Comparison of ENCODE assay signal across 10 mouse cellular contexts in genomic region chr7:114171354-114172097, GRCm38 (mm10). TPM values are rescaled to one million over a fixed set of nuclear protein-coding genes. Genes with fewer than 3 reads are reported as not detected.
A peak's percentile ranks its signal among the peaks of the same experiment; 100 is the strongest.
DNase-seq lines count a peak whose midpoint lies in the region; ATAC-seq and TF ChIP-seq lines count a peak whose summit lies in the region.
"Had no signal": no experiment of that assay in that cellular context is flagged by ENCODE, and none has a peak within 500 bp of the region (broad histone marks: within the 10 kb centered on the region; RNA-seq: fewer than 3 reads in every experiment).

No protein-coding gene starts in this region.

- no peak overlapping the region for H3K9ac ChIP-seq in intestine, embryonic 14.5 days (ENCODE audit: low read length)
- H3K9ac ChIP-seq in intestine, postnatal 0 days (ENCODE audit: low read depth, low read length), result no peak overlapping the region
- no peak overlapping the region for H3K9ac ChIP-seq in stomach, embryonic 14.5 days (replicated peaks; ENCODE audit: low read depth, low read length)
- no peak overlapping the region for H3K9ac ChIP-seq in midbrain, postnatal 0 days (replicated peaks; ENCODE audit: low read length, poor library complexity, severe bottlenecking)
- H3K9ac ChIP-seq: neural tube, embryonic 13.5 days had no signal

- H3K9me3 ChIP-seq in intestine, embryonic 14.5 days (ENCODE audit: control insufficient read depth, low read length), result no peaks in the 10 kb centered on the region
- H3K9me3 ChIP-seq in intestine, postnatal 0 days (ENCODE audit: control insufficient read depth), result no peaks in the 10 kb centered on the region
- H3K9me3 ChIP-seq in stomach, embryonic 14.5 days (ENCODE audit: control insufficient read depth, low read depth, low read length), result no peaks in the 10 kb centered on the region
- no peaks in the 10 kb centered on the region for H3K9me3 ChIP-seq in midbrain, postnatal 0 days (ENCODE audit: low read length)
- H3K9me3 ChIP-seq: neural tube, embryonic 13.5 days had no signal

- H3K27me3 ChIP-seq in intestine, embryonic 14.5 days (replicated peaks; ENCODE audit: control insufficient read depth, insufficient read depth, low read length), result no peaks in the 10 kb centered on the region
- no peaks in the 10 kb centered on the region for H3K27me3 ChIP-seq in intestine, postnatal 0 days (replicated peaks; ENCODE audit: control insufficient read depth, insufficient read depth, low read length)
- no peaks in the 10 kb centered on the region for H3K27me3 ChIP-seq in Patski
- no peaks in the 10 kb centered on the region for H3K27me3 ChIP-seq in stomach, embryonic 14.5 days (ENCODE audit: control insufficient read depth, insufficient read depth, low read length)
- no peaks in the 10 kb centered on the region for H3K27me3 ChIP-seq in midbrain, postnatal 0 days (ENCODE audit: insufficient read depth, low read length)
- H3K27me3 ChIP-seq: neural tube, embryonic 13.5 days had no signal

- H3K27ac ChIP-seq in intestine, embryonic 14.5 days (ENCODE audit: low read depth), result peak overlapping the region; percentile 63
- no peak overlapping the region for H3K27ac ChIP-seq in intestine, postnatal 0 days (ENCODE audit: low read depth, low read length)
- H3K27ac ChIP-seq in stomach, embryonic 14.5 days (ENCODE audit: low read length), result peak overlapping the region; percentile 70
- no peak overlapping the region for H3K27ac ChIP-seq in midbrain, postnatal 0 days (ENCODE audit: low read depth, low read length)
- H3K27ac ChIP-seq: neural tube, embryonic 13.5 days had no signal

- H3K4me2 ChIP-seq in intestine, embryonic 14.5 days (ENCODE audit: low read length), result no peak overlapping the region
- no peak overlapping the region for H3K4me2 ChIP-seq in intestine, postnatal 0 days (replicated peaks; ENCODE audit: low read depth)
- no peak overlapping the region for H3K4me2 ChIP-seq in stomach, embryonic 14.5 days (replicated peaks; ENCODE audit: low read depth, low read length)
- H3K4me2 ChIP-seq in midbrain, postnatal 0 days (ENCODE audit: low read depth, low read length, poor library complexity, severe bottlenecking), result no peak overlapping the region
- H3K4me2 ChIP-seq: neural tube, embryonic 13.5 days had no signal

- H3K4me3 ChIP-seq in intestine, embryonic 14.5 days (ENCODE audit: low read depth, low read length), result no peak overlapping the region
- H3K4me3 ChIP-seq in intestine, postnatal 0 days (ENCODE audit: low read depth, low read length), result no peak overlapping the region
- H3K4me3 ChIP-seq in stomach, embryonic 14.5 days (ENCODE audit: low read depth, low read length), result no peak overlapping the region
- no peak overlapping the region for H3K4me3 ChIP-seq in midbrain, postnatal 0 days (ENCODE audit: low read depth, low read length)
- H3K4me3 ChIP-seq: erythroblast, embryonic 14.5 days; neural tube, embryonic 13.5 days had no signal

- no peak for DNase-seq in intestine, embryonic 14.5 days (ENCODE audit: low spot score)
- no peak for DNase-seq in Patski (ENCODE audit: low read depth, low spot score)
- peak; percentile 66 for DNase-seq in induced T-regulatory cell, adult 2 months (ENCODE audit: low read depth)
- DNase-seq in midbrain, postnatal 0 days (ENCODE audit: low spot score), result no peak
- no peak for DNase-seq in gastrocnemius, adult 18-20 months (ENCODE audit: low spot score)
- no peak for DNase-seq in layer of hippocampus, adult 18-20 months (ENCODE audit: low spot score in 2 of 2)

- ATAC-seq in intestine, embryonic 14.5 days (replicated peaks; ENCODE audit: low FRiP score, low TSS enrichment, low read depth), result no peak; the same call in 1 of the 2 replicates
- no peak for ATAC-seq in intestine, postnatal 0 days
- ATAC-seq in Patski, result peak; percentile 83
- no peak for ATAC-seq in stomach, embryonic 14.5 days (ENCODE audit: insufficient number of reproducible peaks, insufficient read depth, low FRiP score, low read depth)
- no peak for ATAC-seq in midbrain, postnatal 0 days (ENCODE audit: low FRiP score)

- no peak for TF ChIP-seq CTCF in intestine, postnatal 0 days (IDR thresholded peaks at IDR 0.05; ENCODE audit: low read depth)
- no peak for TF ChIP-seq CTCF in Patski (IDR thresholded peaks at IDR 0.05)
- TF ChIP-seq CTCF in midbrain, postnatal 0 days (IDR thresholded peaks at IDR 0.05), result no peak

- POLR2A ChIA-PET in Patski (lab: Charles Lee), result no interaction called here

- no peaks in the 10 kb centered on the region for H3K36me3 ChIP-seq in intestine, embryonic 14.5 days (ENCODE audit: control insufficient read depth, insufficient read depth, low read length)
- no peaks in the 10 kb centered on the region for H3K36me3 ChIP-seq in intestine, postnatal 0 days (ENCODE audit: control insufficient read depth, insufficient read depth)
- H3K36me3 ChIP-seq in stomach, embryonic 14.5 days (ENCODE audit: control insufficient read depth, insufficient read depth, low read length), result no peaks in the 10 kb centered on the region
- H3K36me3 ChIP-seq in midbrain, postnatal 0 days (ENCODE audit: insufficient read depth, low read length), result no peaks in the 10 kb centered on the region
- H3K36me3 ChIP-seq: neural tube, embryonic 13.5 days had no signal

- WGBS in intestine, embryonic 14.5 days, result 25% methylated on average over 8 of the region's 8 CpGs
- 38% methylated on average over 8 of the region's 8 CpGs for WGBS in intestine, postnatal 0 days
- WGBS in stomach, embryonic 14.5 days, result 29% methylated on average over 8 of the region's 8 CpGs
- 64% methylated on average over 8 of the region's 8 CpGs for WGBS in midbrain, postnatal 0 days

- in situ Hi-C loops in Patski (cut with MboI; ENCODE audit: low pct_unique_long_range_greater_than_20kb), result no loop called here

- peaks cover 10% of the 10 kb centered on the region for H3K4me1 ChIP-seq in intestine, embryonic 14.5 days (replicated peaks; ENCODE audit: control insufficient read depth, insufficient read depth, low read length)
- no peaks in the 10 kb centered on the region for H3K4me1 ChIP-seq in intestine, postnatal 0 days (replicated peaks; ENCODE audit: control insufficient read depth, insufficient read depth, low read length)
- H3K4me1 ChIP-seq in stomach, embryonic 14.5 days (ENCODE audit: control insufficient read depth, insufficient read depth, low read length), result peaks cover 9% of the 10 kb centered on the region
- H3K4me1 ChIP-seq in midbrain, postnatal 0 days (ENCODE audit: insufficient read depth, low read length), result no peaks in the 10 kb centered on the region
- H3K4me1 ChIP-seq: neural tube, embryonic 13.5 days had no signal

- CTCF ChIA-PET in Patski (lab: Charles Lee), result no interaction called here

RNA-seq across cellular contexts. Expression of gene Rras2, which starts 53.9 kb away (rescaled TPM):
- 31.1 and 31.9 TPM in 2 replicates for polyA plus RNA-seq in intestine, embryonic 14.5 days (2014; fragmentation: Nextera tagmentation; extraction: Ambion mirVana)
- polyA plus RNA-seq in intestine, postnatal 0 days (2015; fragmentation: Nextera tagmentation; extraction: Ambion mirVana), result 24.3 and 24.5 TPM in 2 replicates
- polyA plus RNA-seq in Patski (2021), result 145 TPM
- polyA plus RNA-seq in stomach, embryonic 14.5 days (2014; fragmentation: Nextera tagmentation; extraction: Ambion mirVana), result 29.4 and 30.1 TPM in 2 replicates
- 41.3 and 58.7 TPM in 2 replicates for total RNA-seq in midbrain, postnatal 0 days (2014; rRNA removed)
- polyA plus RNA-seq in midbrain, postnatal 0 days (2015; fragmentation: Nextera tagmentation; extraction: Ambion mirVana), result 21.4 and 22.5 TPM in 2 replicates
- total RNA-seq in gastrocnemius, adult 18-20 months (2021), result 10 to 100 TPM; 14.3 to 15.3 TPM
- 10 to 100 TPM; 23.4 to 23.7 TPM for total RNA-seq in layer of hippocampus, adult 18-20 months (2021)
- polyA plus RNA-seq: erythroblast, embryonic 14.5 days had no signal

Comparison
In these comparisons a context has a peak if more than half of its experiments do, and no peak if none do; other contexts are left out.
1. H3K27ac ChIP-seq: peak in intestine, embryonic 14.5 days (single experiment) and stomach, embryonic 14.5 days (single experiment); none in intestine, postnatal 0 days (single experiment) and midbrain, postnatal 0 days (single experiment).